Mouse (Mus musculus): ENCODE data around the gene Ucp2.

DNA sequence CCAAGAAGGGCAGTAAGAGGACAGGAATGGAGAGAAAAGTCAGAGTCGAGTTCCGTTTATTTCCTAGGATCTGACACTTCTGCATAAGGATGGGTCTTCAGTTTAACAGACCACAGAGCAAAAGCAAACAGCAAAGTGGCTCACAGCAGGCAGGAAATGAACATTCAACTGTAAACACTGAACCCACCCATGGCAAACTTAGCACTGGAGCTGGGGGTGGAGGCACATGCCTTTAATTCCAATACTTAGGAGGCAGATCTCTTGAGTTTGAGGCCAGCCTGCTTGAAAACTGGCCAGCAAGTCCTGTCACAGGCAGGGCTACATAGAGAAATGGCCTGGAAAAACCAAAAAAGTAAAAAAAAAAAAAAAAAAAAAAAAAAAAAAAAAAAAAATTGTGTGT is 40.4 kb downstream of the Ucp2 start:
- TF ChIP-seq CTCF (IDR thresholded peaks at IDR 0.05; ENCODE audit: low read depth, low read length), result no peak
- no peak for TF ChIP-seq POLR2A (IDR thresholded peaks at IDR 0.05; ENCODE audit: borderline replicate concordance, low read depth, low read length)

All from bone marrow macrophage, adult 2 months (primary cell).